Mouse (Mus musculus): ENCODE results near the gene Pcgf3. TPM values are rescaled to one million over a fixed set of nuclear protein-coding genes. Genes with fewer than 3 reads are reported as not detected.
"Not testable (repeated sequence)": the region's sequence is repeated elsewhere in the genome, so short reads cannot be mapped to it uniquely, and the experiment has no call there.

Pcgf3 gene
- total RNA-seq, 1 experiment from 2014 or later = 12.3 TPM

DNA sequence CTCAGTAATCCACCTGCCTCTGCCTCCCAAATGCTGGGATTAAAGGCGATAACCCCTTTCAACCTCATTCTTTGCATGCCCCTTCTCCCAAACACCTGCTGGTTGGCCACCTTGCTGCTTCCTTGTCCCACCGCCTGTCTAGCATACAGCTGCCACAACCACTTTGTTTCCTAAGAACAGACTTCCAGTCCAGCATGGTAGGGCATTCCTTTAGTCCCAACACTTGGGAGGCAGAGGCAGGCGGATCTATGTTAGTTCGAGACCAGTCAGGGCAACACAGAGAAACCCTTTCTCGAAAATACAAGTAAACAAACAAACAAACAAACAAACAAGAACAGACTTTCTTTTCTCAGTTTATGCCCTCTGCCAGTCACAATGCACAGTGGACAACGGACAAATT is 571 bp upstream of the Pcgf3 start:
- ATAC-seq (replicated peaks in 1 of 2; ENCODE audit: insufficient read depth in 1 of 2, low FRiP score in 2 of 2, low TSS enrichment in 1 of 2, low read depth in 1 of 2, poor library complexity in 2 of 2, severe bottlenecking in 2 of 2) = no peak

DNA sequence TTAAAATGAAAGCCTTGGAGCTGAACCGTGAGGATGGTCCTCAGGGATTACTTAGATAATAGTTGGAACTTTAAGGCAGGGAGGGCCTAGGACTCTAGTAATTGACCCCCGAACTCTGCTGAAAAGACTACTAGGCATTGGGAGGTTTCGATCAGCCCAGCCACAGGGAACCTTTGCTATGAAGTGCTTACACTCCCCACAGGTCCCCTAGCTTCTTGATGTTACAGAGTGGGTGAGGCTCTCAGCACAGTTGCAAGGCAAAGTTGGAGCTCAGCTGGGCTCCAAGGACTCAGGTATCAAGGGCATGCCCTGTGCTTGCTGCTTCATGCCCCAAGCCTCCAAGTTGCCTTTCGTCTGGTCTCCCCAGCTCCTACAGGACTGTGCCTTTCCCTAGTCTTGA is 1.4 kb downstream of the Pcgf3 start:
- ATAC-seq (replicated peaks in 1 of 2; ENCODE audit: insufficient read depth in 1 of 2, low FRiP score in 2 of 2, low TSS enrichment in 1 of 2, low read depth in 1 of 2, poor library complexity in 2 of 2, severe bottlenecking in 2 of 2) = no peak

DNA sequence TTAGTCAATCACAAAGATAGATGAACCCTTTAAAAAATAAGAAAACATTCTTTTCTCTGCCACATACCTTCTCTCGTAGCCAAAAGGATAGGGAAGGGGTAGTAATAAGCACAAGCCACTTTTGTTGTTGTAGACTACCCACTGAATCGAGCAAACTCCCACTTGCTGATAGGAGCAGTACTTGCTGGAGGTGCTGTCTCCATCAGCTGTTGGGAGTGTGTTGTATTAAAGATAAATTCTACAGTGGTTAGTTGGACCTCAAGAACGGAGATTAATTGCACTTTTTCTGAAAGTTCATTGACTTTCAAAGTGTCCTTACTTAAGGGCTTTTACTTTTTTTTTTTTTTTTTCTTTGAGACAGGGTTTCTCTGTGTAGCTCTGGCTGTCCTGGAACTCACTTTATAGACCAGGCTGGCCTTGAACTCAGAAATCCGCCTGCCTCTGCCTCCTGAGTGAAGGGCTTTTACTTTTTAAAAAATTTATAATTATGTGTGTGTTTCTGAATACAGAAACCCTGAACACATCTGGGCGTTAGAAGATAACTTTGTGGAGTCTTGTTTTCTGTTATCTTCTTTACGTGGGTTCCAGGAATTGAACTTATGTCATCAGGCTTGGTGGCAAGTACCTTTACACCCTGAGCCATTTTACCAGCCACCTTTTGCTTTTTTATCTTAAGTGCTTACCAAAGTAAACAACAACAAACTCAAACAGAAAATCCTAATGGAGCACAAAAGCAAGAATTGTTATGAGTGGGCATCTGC is 4.3 kb downstream of the Pcgf3 start:
- ATAC-seq (replicated peaks in 1 of 2; ENCODE audit: insufficient read depth in 1 of 2, low FRiP score in 2 of 2, low TSS enrichment in 1 of 2, low read depth in 1 of 2, poor library complexity in 2 of 2, severe bottlenecking in 2 of 2) = no peak

DNA sequence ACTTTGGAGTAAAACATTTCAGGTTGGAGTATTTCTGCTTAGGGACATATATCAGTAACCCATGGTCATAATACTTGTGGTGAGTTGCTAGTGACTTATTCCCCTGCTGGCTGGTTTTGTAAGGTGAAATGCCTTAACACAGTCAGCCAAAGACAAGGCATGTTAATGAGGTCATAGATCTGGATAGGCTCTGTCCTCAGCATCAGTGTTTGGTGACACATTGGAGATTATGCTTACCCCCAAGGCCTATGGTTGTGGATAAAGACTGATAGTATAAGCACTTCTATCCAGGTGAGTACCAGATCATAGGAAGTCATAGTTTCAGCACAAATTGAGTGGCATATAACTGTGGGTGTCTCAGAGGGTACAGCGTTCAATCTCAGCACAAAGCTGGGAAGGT is 5.6 kb downstream of the Pcgf3 start:
- no peak for ATAC-seq (replicated peaks in 1 of 2; ENCODE audit: insufficient read depth in 1 of 2, low FRiP score in 2 of 2, low TSS enrichment in 1 of 2, low read depth in 1 of 2, poor library complexity in 2 of 2, severe bottlenecking in 2 of 2)

DNA sequence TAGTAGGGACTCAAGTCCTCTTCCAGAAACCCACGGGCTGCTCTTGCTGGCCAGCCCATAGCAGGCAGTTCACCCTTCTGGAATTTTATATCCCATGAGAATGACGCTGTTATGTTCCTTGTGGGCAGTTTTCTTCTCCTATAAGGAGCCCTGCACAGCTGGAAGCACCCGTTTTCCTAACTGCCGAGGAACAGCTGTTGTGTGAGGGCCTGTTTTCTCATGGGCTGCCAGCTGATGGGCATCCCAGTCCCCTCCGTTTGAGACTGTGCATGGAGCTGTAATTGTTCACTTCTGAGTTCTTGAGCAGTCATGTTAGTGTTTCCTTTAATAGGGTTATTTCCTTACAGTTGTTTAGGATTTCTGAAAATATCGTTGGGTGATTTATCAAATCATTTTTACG is 8.6 kb downstream of the Pcgf3 start:
- no peak for ATAC-seq (replicated peaks in 1 of 2; ENCODE audit: insufficient read depth in 1 of 2, low FRiP score in 2 of 2, low TSS enrichment in 1 of 2, low read depth in 1 of 2, poor library complexity in 2 of 2, severe bottlenecking in 2 of 2)

DNA sequence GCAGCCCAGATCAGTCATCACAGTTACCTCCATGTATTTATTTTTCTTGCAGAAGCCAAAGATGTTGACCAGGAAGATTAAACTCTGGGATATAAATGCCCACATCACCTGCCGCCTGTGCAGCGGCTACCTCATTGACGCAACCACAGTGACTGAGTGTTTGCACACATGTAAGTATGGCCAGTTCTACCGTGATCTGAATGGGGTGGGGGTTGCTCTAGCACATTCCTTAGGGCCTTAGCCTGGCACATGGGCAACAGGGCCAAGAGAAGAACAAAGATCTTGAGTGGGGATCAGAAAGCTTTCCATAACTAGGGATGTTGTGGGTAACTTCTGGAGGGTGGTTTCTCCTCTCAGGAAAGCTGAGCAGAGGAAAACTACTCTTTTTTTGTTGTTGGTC is 12.7 kb downstream of the Pcgf3 start:
- ATAC-seq (replicated peaks in 1 of 2; ENCODE audit: insufficient read depth in 1 of 2, low FRiP score in 2 of 2, low TSS enrichment in 1 of 2, low read depth in 1 of 2, poor library complexity in 2 of 2, severe bottlenecking in 2 of 2) = no peak

DNA sequence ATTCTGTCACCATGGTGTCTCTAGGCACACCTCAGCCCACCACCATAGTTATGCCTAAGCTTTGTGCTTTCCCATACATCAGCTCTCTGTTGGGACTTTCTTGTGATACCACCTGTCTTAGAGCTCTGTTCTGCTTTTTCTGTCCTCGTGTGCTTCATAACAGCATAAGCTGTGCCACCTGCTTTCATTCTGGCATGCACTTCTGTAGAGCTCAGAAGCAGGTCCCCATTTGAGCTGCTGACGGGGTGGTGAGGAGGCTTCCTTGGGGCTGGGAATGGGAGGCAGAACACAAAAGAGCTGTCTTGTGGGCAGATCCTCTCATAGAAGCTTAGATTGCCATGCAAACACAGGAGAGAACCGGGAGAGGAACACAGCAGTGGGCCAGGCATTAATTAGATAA is 14.9 kb downstream of the Pcgf3 start:
- ATAC-seq (replicated peaks in 1 of 2; ENCODE audit: insufficient read depth in 1 of 2, low FRiP score in 2 of 2, low TSS enrichment in 1 of 2, low read depth in 1 of 2, poor library complexity in 2 of 2, severe bottlenecking in 2 of 2) = no peak

DNA sequence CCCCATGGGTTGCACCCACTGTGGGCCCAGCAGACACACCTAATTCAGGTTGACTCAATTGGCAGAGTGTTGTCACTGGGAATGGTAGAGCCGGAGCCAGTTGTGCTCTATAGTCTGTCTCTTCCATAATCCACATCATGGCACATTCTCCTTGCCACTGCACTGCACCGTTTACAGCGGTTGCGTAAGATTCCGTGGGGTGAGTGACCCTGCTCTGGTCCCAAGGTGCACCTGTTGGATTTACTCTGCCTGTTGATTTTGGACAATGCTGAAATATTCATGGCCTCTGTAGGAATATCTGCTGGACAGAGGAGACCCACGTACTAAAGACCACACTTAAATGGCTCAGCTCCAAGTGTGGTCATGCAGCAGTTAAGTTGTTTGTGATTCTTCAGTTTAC is 22.0 kb downstream of the Pcgf3 start:
- no peak for ATAC-seq (replicated peaks in 1 of 2; ENCODE audit: insufficient read depth in 1 of 2, low FRiP score in 2 of 2, low TSS enrichment in 1 of 2, low read depth in 1 of 2, poor library complexity in 2 of 2, severe bottlenecking in 2 of 2)

DNA sequence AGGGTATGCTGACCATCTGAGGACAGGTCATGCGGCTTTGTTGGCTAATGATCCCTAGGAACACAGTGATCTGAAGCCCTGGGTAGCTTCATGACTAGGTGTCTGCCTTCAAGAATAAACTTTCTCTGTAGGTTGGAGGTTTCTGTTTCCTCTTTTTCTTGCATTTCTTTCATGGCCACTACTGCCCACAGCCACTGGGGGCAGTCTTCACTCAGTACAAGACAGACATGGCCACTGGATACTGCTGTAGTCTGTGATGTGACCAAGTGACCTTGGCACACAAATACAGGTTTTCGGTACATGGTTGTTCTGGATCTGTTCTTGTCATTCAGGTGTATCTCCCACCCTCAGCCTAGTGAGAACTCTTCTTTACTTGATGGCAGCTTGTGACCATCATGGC is 24.2 kb downstream of the Pcgf3 start:
- ATAC-seq (replicated peaks in 1 of 2; ENCODE audit: insufficient read depth in 1 of 2, low FRiP score in 2 of 2, low TSS enrichment in 1 of 2, low read depth in 1 of 2, poor library complexity in 2 of 2, severe bottlenecking in 2 of 2) = peak; percentile 90 to 94

DNA sequence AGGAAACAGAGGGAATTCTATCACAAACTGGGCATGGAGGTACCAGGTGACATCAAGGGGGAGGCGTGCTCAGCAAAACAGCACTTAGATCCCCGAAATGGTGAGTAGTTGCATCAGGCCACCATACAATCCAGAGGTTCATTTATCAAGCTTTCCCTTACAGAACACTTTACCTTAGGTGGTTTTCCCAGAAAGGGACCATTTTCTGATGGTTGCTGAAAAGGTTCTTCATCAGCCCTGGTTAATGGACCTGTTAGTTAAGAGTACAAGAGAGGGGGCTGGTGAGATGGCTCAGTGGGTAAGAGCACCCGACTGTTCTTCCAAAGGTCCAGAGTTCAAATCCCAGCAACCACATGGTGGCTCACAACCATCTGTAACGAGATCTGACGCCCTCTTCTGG is 25.1 kb downstream of the Pcgf3 start:
- ATAC-seq (replicated peaks in 1 of 2; ENCODE audit: insufficient read depth in 1 of 2, low FRiP score in 2 of 2, low TSS enrichment in 1 of 2, low read depth in 1 of 2, poor library complexity in 2 of 2, severe bottlenecking in 2 of 2) = not testable (repeated sequence)

DNA sequence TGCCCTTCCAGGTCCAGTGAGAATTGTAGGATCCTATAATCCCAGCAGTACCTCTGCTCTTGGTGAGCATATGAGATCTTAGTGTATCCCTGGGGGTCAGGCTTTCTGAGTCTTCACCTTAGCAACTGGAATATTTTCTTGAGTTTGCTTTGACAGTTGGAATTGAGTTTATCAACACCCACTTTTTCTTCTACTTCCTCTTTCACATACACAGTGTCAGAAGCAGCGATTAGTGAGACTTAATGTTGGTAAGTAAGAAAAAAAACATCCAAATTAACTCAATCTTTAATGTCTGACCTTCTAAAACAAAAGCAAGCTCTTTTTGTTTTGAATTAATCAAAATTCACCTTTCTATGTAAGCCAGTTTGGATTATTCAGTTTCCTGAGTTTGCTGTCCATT is 40.5 kb downstream of the Pcgf3 start:
- ATAC-seq (replicated peaks in 1 of 2; ENCODE audit: insufficient read depth in 1 of 2, low FRiP score in 2 of 2, low TSS enrichment in 1 of 2, low read depth in 1 of 2, poor library complexity in 2 of 2, severe bottlenecking in 2 of 2) = no peak

DNA sequence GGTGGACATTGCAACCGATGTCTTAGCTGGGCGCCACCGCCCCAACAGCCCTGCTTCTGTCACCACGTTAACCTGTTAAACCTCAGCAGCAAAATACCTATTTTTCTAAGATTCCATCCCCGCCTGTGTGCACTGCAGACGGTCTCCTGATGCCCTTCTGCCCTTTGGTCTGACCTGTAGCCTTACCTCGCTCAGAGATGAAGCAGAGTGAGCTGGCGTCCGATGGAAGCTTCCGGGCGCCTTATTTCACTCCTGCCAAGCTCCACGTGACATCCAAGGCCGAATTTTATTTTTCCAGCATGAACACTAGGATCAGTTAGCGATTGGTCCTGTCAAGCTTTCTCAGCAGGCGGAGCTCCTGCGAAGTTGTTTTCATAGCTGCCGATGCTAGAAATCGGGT is 41.3 kb downstream of the Pcgf3 start:
- no peak for ATAC-seq (replicated peaks in 1 of 2; ENCODE audit: insufficient read depth in 1 of 2, low FRiP score in 2 of 2, low TSS enrichment in 1 of 2, low read depth in 1 of 2, poor library complexity in 2 of 2, severe bottlenecking in 2 of 2)

DNA sequence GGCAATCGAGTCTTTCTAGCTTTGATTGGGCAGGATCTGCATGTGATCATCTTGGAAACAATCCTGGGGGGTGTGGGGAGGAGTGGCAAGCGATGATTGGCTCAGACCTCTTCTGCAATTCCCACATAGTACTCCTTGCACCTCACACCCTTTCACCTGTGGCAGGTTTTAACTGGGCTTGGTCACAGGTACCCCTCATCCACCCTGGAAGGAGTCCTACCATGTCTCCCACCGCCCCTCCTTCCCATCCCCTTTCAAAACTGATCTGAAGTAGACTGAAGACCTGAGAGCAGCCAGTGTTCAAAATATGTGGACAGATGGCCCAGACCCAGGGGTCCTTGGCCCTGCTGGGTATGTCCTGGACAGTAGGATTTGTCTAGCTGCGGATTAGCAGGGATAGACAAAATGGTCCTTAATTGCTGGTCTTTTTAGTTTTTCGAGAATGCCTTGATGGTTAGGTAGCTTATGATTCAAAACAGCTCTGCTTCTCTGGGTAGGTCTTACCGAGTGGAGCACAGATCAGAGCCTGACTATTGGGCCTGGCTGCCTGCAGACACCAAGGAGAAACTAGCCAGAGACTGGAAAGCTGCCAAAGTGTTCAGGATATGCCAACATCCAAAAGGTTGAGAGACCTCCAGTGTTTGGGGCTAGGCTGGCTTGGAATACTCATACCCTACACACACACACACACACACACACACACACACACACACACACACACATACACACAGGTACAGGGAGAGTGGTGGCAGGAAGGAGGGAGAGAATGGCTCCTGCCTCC is 54.7 kb downstream of the Pcgf3 start:
- no peak for ATAC-seq (replicated peaks in 1 of 2; ENCODE audit: insufficient read depth in 1 of 2, low FRiP score in 2 of 2, low TSS enrichment in 1 of 2, low read depth in 1 of 2, poor library complexity in 2 of 2, severe bottlenecking in 2 of 2)

DNA sequence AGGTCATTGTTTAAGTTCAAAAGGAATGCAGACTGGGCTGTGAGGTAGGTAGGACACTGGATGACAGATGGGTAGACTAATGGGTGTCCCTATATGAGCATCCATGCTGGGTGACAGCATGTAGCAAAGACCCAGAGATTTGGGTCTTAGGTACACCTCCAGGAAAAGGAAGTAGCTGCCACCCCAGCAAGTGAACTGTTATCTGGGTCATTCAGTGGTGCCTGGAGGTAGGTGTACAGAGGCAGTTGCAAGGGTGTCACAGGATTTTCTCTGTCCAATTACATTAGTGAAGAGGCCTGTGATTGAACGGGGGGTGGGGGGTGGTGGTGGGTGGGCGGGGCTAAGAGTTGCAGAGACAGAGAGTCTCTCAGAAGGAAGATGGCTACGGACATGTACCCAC is 55.6 kb downstream of the Pcgf3 start:
- ATAC-seq (replicated peaks in 1 of 2; ENCODE audit: insufficient read depth in 1 of 2, low FRiP score in 2 of 2, low TSS enrichment in 1 of 2, low read depth in 1 of 2, poor library complexity in 2 of 2, severe bottlenecking in 2 of 2) = no peak

DNA sequence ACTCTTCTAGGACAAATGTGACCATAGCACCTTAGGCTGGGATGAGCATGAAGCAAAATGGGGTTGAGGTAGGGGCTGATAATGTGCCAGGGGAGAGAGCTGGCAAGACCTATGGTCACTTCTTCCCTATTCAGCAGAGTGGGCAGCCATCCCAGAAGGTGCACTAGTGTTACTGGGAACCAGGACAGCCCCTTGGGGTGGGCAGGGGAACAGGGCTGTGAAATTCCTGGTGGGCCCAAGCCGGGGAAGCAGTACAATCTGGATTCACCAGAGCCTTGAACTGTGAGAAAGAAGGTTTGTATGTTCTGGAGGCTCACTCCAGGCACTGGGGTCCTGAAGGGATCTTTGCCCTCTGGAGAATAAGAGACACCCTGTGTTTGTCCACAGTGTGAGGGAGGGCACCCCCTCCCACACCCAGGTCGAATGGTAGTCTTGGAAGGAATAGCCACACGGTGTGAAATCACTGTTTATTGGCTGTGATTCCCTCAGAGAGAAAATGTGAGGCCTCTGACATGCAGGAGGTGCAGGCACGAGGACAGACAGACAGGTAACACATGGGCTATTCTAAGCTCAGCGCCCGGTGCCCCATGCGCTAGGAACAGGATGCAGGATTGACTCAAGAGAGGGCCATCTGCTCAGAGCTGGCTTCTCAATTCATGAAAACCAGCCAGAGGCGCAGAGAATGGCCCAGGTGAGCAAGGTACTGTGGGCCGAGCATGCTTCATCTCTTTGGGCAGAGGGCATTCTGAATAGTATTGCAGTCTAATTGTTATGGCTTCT is 57.3 kb downstream of the Pcgf3 start:
- ATAC-seq (replicated peaks in 1 of 2; ENCODE audit: insufficient read depth in 1 of 2, low FRiP score in 2 of 2, low TSS enrichment in 1 of 2, low read depth in 1 of 2, poor library complexity in 2 of 2, severe bottlenecking in 2 of 2) = no peak

DNA sequence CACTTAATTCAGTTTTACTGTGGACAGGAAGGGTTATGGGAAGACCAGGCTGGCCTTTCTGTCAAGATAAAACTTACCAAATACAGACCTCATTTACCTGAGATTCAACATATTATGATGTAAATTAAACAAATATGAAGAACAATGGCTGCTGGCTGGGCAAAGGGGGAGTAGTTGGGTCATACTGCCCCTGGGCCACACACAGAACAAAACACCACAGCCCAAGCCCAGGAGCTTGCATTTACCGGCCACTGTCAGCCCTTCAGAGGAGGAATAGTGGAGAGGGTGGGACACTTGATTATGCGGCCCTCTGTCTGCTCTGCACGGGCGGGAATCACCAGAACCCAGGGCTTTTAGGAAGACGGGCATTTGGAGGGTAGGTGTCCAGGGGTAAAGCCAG is 57.9 kb downstream of the Pcgf3 start:
- ATAC-seq (replicated peaks in 1 of 2; ENCODE audit: insufficient read depth in 1 of 2, low FRiP score in 2 of 2, low TSS enrichment in 1 of 2, low read depth in 1 of 2, poor library complexity in 2 of 2, severe bottlenecking in 2 of 2) = no peak

DNA sequence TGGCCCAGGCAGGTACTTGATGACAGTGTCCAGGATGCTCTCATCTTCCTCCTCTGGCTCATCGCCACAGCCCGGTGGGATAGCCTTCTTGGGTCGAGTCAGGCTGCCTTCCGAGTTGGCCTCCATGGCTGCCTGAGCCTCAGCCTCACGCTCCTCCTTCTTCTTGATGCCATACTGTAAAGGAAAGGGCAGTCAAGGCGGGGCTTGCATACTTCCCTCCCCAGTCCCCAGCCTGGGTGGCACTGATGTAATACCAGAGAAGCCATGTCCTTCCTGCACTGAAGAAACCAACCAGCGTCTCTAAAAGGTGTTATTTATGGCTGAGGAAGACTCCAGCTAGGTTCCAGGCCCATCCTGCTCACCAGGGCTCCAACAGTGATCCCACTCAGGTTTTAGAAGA is 59.1 kb downstream of the Pcgf3 start:
- ATAC-seq (replicated peaks in 1 of 2; ENCODE audit: insufficient read depth in 1 of 2, low FRiP score in 2 of 2, low TSS enrichment in 1 of 2, low read depth in 1 of 2, poor library complexity in 2 of 2, severe bottlenecking in 2 of 2) = peak in 1 of 2 experiments; percentile 32; a peak in 1 of 4 replicates

DNA sequence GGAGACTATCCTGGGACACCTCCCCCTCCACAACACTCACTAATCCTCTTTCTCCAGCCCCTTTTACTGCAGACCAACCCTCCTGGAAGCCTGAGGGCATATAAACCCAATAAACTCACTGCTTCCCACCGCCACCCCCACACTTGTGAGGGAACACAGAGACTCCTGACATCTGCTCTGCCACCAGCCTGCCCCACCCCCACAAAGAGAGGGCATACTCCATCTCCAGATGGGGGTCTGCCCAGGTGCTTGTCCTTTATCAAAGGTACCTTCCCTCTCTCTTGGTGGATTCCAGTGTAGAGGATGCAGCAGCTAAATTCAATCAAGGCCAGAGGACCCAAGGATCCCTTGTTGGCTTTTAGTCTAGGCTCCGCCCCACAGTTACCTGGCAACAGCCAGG is 60.0 kb downstream of the Pcgf3 start:
- no peak for ATAC-seq (replicated peaks in 1 of 2; ENCODE audit: insufficient read depth in 1 of 2, low FRiP score in 2 of 2, low TSS enrichment in 1 of 2, low read depth in 1 of 2, poor library complexity in 2 of 2, severe bottlenecking in 2 of 2)

Measured in hematopoietic stem cell, adult 5-6 weeks (primary cell).